Mouse (Mus musculus) hematopoietic stem cell, adult 5-6 weeks (primary cell): ENCODE results near the gene Maco1. TPM values are rescaled to one million over a fixed set of nuclear protein-coding genes. Genes with fewer than 3 reads are reported as not detected.
"Not testable (repeated sequence)": the region's sequence is repeated elsewhere in the genome, so short reads cannot be mapped to it uniquely, and the experiment has no call there.

Experiments
- ATAC-seq, 2 experiments: fragments of 125-278 bp in 1 of 2; replicated peaks in 1 of 2; 2 replicates each; pipeline ENCODE4 v1.8.0; 2016 to 2017; ENCODE audit warnings: inconsistent platforms in 2 of 2, mild to moderate bottlenecking in 2 of 2, moderate number of reproducible peaks in 2 of 2, low read depth in 1 of 2, moderate TSS enrichment in 1 of 2; ENCODE audit not compliant: low FRiP score in 2 of 2, poor library complexity in 2 of 2, severe bottlenecking in 2 of 2, insufficient read depth in 1 of 2, low TSS enrichment in 1 of 2
- total RNA-seq: library from RNA; stranded (forward); fragments of 172-1452, 232-1000 nt; gene quantifications from 2 replicates; pipeline ENCODE4 v1.2.3, GENCODE M21; 2017

Gene Maco1
- total RNA-seq, 1 experiment from 2014 or later, result 79.2 TPM

DNA sequence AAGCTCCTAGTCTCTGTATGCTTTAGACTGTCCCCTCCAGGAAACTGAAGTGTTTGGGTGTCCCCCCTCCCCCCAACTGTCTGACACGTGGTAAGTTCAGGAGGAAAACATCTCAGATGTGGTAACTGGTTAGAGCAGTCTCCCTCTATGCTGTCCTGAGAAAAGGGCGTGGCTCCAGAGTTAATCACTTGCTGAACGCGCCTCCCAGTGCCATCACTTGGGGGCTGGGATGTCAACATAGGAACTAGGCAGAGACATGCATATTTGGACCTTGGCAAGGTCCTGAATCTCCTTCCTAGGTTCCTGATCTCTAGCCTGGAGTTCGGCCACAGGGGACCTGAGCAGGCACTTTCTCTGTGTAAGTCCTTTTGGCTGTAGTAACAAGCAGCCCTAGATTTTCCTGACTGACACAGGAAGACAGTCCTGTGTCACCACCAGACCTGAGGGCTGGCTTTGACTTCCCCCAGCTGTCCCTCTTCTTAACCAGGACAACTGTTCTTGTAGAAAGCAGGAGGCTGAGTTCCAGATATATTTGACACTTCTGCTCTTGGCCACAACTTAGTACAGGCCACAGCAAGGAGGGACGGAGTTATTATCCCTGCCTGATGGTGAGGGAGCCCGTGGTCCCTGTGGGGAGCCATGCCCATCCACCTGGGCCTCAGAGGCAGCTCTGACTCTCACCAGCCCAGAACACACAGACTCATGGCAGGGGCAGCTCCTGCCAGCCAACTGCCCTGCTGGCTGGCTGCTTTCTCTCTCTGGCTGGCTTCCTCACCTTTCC lies 56.4 kb downstream of the Maco1 start:
- ATAC-seq, result no peak

GRCm38 (mm10) chr4:134795819-134796485 lies 57.2 kb downstream of the Maco1 start:
- ATAC-seq, result peak; percentile 8 to 13; a peak in 1 of 4 replicates

GRCm38 (mm10) chr4:134794959-134795358 lies 58.2 kb downstream of the Maco1 start:
- not testable (repeated sequence) for ATAC-seq

DNA sequence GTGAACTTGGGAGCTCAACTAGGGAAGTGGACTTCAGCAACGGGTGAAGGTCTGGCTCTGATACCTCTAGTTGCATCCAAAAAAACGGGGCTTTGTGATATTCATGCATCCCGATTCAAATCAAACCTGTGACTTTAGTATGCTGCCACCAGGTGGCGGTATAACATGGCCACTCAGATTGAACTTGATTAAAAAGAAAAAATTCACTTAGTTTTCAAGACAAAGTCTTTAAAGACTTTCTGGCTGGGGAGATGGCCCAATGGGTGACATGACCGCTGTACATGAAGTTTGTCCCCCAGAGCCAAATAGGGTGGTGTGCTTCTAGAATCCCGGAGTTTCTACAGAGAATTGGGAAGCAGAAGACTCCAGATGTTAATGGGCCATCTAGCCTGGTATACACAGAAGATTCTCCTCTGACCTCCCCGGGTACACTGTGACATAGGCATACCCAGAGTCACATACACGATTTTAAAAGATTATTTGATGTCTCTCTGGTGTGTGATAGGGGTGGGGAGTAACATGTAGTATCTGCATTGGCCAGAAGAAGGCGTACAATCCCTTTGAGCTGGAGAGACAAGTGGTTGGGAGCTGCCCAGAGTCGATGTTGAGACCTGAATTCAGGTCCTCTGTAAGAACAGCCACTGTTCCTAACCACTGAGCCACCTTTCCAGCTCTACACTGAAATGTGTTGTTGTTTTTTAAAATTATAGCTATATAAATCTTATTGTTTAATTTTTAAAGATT lies 59.8 kb downstream of the Maco1 start:
- ATAC-seq, result no peak

GRCm38 (mm10) chr4:134791731-134792130 lies 61.4 kb downstream of the Maco1 start:
- ATAC-seq, result no peak

DNA sequence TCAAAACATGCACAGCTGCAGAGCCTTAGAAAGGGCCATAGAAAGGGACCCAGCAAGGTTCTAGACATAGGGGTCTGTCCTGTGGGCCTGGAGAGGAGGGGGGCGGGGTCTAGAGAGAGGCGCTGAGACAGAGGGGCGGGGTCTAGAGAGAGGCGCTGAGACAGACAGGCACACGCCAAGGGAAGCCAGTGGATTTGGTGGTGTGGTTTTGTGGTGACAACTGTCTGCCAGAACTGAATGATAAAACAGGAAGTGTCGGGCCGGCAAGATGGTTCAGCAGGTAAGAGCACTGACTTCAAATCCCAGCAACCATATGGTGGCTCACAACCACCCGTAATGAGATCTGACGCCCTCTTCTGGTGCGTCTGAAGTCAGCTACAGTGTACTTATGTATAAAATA lies 66.2 kb downstream of the Maco1 start:
- ATAC-seq, result peak; percentile 54 to 71; a peak in 3 of 4 replicates

DNA sequence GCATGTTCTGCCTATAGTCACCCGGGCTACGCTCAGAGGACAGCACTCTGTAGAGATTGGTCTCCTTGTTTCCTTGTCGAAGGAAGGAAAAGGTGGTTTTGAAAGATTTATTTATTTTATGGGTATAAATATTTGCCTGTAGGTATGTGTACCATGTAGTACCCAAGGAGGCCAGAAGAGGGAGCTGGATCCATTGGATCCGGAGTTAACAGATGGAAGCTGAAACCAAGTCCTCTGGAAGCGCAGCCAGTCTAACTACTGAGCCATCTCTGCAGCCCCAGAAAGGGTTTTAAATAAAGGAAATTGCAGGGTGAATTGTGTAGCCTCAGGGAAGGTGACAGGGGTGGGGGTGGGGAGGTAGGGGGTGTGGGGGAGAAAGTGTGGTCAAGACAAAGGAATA lies 68.4 kb downstream of the Maco1 start:
- ATAC-seq, result no peak

- ATAC-seq, result peak in 1 of 2 experiments; percentile 39; a peak in 1 of 4 replicates
These were observed 73.8 kb downstream of the Maco1 start for GRCm38 (mm10) chr4:134779136-134779934.

DNA sequence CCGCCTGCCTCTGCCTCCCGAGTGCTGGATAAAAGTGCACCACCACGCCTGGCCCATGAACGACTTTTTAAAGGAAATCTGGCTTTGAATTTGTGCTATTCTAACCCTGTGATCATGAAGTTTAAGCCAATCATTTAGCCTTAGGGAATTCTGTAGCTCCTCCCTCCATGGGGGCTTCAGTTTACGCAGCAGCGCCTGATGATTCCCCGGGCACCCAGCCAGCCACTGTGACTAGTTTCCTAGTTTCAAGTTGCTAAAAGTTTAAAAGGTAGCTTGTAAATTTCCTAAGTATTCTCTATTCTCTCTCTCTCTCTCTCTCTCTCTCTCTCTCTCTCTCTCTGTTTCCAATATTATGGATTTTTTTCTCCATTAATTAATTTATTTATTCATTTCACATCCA lies 76.9 kb downstream of the Maco1 start:
- ATAC-seq, result no peak

GRCm38 (mm10) chr4:134775234-134775944 lies 77.8 kb downstream of the Maco1 start:
- ATAC-seq, result no peak

DNA sequence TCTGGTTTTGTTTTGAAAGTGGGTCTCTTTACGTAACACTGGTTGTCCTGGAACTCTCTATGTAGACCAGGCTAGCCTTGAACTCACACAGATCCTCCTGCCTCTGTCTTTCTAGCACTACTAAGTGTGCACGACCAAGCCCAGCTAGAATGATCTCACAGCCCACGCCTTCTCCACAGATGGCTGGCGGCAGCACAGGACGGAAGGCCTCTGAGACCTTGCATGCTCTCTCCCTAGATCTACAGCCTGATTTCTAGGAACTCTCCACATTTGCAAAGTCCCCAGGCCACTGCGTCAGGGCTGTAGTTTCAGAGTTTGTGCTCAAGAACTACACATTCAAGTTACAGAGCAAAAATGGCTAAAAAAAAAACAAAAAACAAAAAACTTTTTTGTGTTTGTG lies 79.0 kb downstream of the Maco1 start:
- no peak for ATAC-seq

DNA sequence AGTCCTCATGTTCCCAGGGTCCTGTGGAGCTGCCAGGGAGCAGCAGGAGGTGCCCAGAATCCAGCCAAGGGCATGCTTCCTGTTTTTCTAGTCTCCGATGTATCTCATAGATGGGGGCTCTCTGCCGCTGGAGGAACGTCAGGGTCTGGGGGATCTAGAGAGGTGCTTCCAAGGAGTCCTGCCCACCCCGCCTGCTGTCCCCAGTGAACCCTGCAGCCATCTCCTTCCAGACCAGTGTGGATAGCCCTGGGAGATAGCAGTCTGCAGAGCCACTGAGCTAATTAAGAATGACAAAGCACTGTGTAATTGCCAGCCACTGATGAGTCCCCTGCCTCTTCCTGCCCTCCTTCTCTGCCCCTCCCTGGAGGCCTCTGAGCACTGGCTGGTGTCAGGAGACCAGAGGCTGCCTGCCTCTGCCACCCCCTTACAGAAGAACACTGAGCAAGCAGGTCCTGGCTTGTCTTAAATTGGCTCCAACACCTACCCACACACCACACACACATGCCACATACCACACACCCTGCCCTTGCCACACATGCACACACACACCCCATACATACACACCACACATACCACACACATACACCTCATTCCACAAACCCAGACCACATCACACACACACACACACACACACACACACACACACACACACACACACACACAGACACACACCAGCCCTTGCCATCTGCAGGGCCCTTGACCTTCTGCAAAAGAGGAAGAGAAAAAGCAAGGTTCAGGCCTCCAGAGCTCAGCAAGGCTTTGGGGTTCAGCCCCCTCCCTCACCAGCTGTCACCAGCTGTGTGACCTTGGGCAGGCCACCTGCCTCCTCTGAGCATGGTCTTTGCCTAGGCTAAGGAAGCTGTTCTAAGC lies 80.1 kb downstream of the Maco1 start:
- peak; percentile 57 to 65 for ATAC-seq

- no peak for ATAC-seq
These were observed 83.3 kb downstream of the Maco1 start for GRCm38 (mm10) chr4:134769891-134770290.

GRCm38 (mm10) chr4:134769081-134769811 lies 83.9 kb downstream of the Maco1 start:
- no peak for ATAC-seq

DNA sequence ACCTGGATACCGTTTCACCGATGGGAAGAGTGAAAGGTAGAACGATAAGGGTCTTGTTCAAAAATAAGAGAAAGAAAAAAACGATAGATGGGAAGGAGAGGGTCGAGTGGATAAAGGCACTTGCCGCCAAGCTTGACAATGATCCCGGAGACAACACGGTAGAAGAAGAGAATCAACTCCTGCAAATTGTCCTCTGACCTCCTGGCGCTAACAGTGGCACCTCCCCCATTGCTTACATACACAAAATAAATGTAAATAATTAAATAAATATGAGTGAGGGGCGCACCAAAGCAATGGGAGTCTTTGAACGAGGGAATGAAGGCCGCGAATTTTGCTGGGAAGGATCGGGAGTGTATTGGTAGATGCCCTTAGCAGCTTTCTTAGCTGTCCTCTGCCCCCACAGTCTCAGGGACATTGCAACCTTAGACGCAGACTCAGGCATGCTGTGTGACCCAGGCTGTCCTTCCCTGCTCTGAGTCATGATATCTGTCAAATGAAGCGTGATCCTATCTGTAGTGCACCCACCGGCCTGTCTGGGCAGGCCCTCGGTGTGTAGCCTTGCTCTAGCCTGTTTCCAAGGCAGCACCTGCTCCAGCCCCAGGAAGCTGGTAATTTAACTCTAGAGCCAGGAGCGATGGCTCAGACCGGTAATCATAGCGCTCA lies 84.8 kb downstream of the Maco1 start:
- ATAC-seq, result no peak
